Mouse (Mus musculus) liver, embryonic 16.5 days (tissue): ENCODE data around the gene Serping1. TPM values are rescaled to one million over a fixed set of nuclear protein-coding genes. Genes with fewer than 3 reads are reported as not detected.

Experiments used
- ATAC-seq: fragments of 200-750 bp; cut with Nextera tagmentation; 2 replicates; pipeline ENCODE4 v1.8.0; 2017; ENCODE audit warnings: low read depth, mild to moderate bottlenecking, moderate number of reproducible peaks, moderate library complexity
- H3K27ac ChIP-seq: fragments of 300-500 bp; sonication (generic); 2 replicates; pipeline ENCODE4 v1.5.1; 2014; ENCODE audit warnings: mild to moderate bottlenecking, low read length
- H3K27me3 ChIP-seq: fragments of 300-500 bp; sonication (generic); 2 replicates; pipeline ENCODE4 v1.6.1; 2014; ENCODE audit warnings: low read depth, low read length, mixed read lengths; ENCODE audit not compliant: control insufficient read depth, insufficient read depth
- H3K36me3 ChIP-seq: fragments of 300-500 bp; sonication (generic); 2 replicates; pipeline ENCODE4 v1.6.1; 2014; ENCODE audit warnings: mild to moderate bottlenecking; ENCODE audit not compliant: control insufficient read depth, insufficient read depth
- H3K4me1 ChIP-seq: fragments of 300-500 bp; sonication (generic); 2 replicates; pipeline ENCODE4 v1.6.1; 2014; ENCODE audit warnings: low read depth, low read length, mixed read lengths; ENCODE audit not compliant: control insufficient read depth
- H3K4me2 ChIP-seq: fragments of 300-500 bp; sonication (generic); 2 replicates; pipeline ENCODE4 v1.6.1; 2014; ENCODE audit warnings: low read depth, low read length, mixed read lengths
- H3K4me3 ChIP-seq: fragments of 300-500 bp; sonication (generic); 2 replicates; pipeline ENCODE4 v1.5.1; 2014; ENCODE audit warnings: low read depth, mild to moderate bottlenecking, low read length
- H3K9ac ChIP-seq: fragments of 300-500 bp; sonication (generic); 2 replicates; pipeline ENCODE4 v1.6.1; 2014; ENCODE audit warnings: low read depth, low read length
- H3K9me3 ChIP-seq: fragments of 300-500 bp; sonication (generic); replicated peaks from 2 replicates; pipeline ENCODE4 v1.6.1; 2016; ENCODE audit warnings: low read length; ENCODE audit not compliant: control insufficient read depth
- WGBS: fragments of 180-500 bp; shearing (Covaris S2); extraction: QIAGEN DNeasy Blood & Tissue Kit; methylation state at CpG from one replicate; pipeline ENCODE4 v1.1.7; 2014; ENCODE audit not compliant: insufficient replicate concordance; 5-methylcytosine and 5-hydroxymethylcytosine counted together
- polyA plus RNA-seq: library from polyadenylated mRNA; unstranded; fragments of >200 nt; fragmentation: Nextera tagmentation; extraction: Ambion mirVana; gene quantifications from 2 replicates; pipeline ENCODE4 v1.2.1, GENCODE M21; 2015

Serping1 gene
- polyA plus RNA-seq, 1 experiment from 2014 or later, result 133 TPM

- no peak for ATAC-seq
- H3K9me3 ChIP-seq, result no peaks in the 10 kb centered on the region
- peaks cover 6% of the 10 kb centered on the region; the same call in 1 of the 2 replicates for H3K27me3 ChIP-seq
- WGBS, result 3% methylated on average over 12 of the region's 12 CpGs
- H3K9ac ChIP-seq, result peak overlapping the region; percentile 88
- peaks cover 36% of the 10 kb centered on the region for H3K36me3 ChIP-seq
- peak overlapping the region; percentile 76 for H3K4me2 ChIP-seq
- H3K27ac ChIP-seq, result peak overlapping the region; percentile 16
- H3K4me3 ChIP-seq, result peak overlapping the region; percentile 76
- H3K4me1 ChIP-seq, result peaks cover 81% of the 10 kb centered on the region
These were observed 36.9 kb downstream of the Serping1 start for GRCm38 (mm10) chr2:84738271-84738911.

GRCm38 (mm10) chr2:84737451-84737925 is 37.8 kb downstream of the Serping1 start:
- H3K9me3 ChIP-seq, result no peaks in the 10 kb centered on the region
- peak overlapping the region; percentile 88 for H3K9ac ChIP-seq
- H3K4me3 ChIP-seq, result peak overlapping the region; percentile 76
- H3K36me3 ChIP-seq, result peaks cover 36% of the 10 kb centered on the region
- peak overlapping the region; percentile 16 for H3K27ac ChIP-seq
- peak overlapping the region; percentile 76 for H3K4me2 ChIP-seq
- WGBS, result 15% methylated on average over 8 of the region's 8 CpGs
- H3K4me1 ChIP-seq, result peaks cover 82% of the 10 kb centered on the region
- H3K27me3 ChIP-seq, result peaks cover 2% of the 10 kb centered on the region; the same call in 1 of the 2 replicates
- ATAC-seq, result no peak

GRCm38 (mm10) chr2:84736312-84737161 is 38.7 kb downstream of the Serping1 start:
- peaks cover 83% of the 10 kb centered on the region for H3K4me1 ChIP-seq
- H3K36me3 ChIP-seq, result peaks cover 36% of the 10 kb centered on the region
- no peaks in the 10 kb centered on the region; the same call in 1 of the 2 replicates for H3K27me3 ChIP-seq

GRCm38 (mm10) chr2:84735346-84735920 is 39.8 kb downstream of the Serping1 start:
- 6% methylated on average over 7 of the region's 7 CpGs for WGBS
- peak; percentile 90 for ATAC-seq
- H3K9ac ChIP-seq, result peak overlapping the region; percentile 88
- H3K36me3 ChIP-seq, result peaks cover 34% of the 10 kb centered on the region
- peaks cover 82% of the 10 kb centered on the region for H3K4me1 ChIP-seq
- H3K27me3 ChIP-seq, result no peaks in the 10 kb centered on the region; the same call in 1 of the 2 replicates
- H3K4me2 ChIP-seq, result peak overlapping the region; percentile 76
- no peaks in the 10 kb centered on the region for H3K9me3 ChIP-seq
- H3K27ac ChIP-seq, result peak overlapping the region; percentile 97
- peak overlapping the region; percentile 76 for H3K4me3 ChIP-seq

More at GRCm38 (mm10) chr2:84736312-84737161, 38.7 kb downstream of the Serping1 start:
- peak overlapping the region; percentile 76 for H3K4me3 ChIP-seq
- H3K9ac ChIP-seq, result peak overlapping the region; percentile 88
- H3K9me3 ChIP-seq, result no peaks in the 10 kb centered on the region
- 13% methylated on average over 27 of the region's 27 CpGs for WGBS
- H3K27ac ChIP-seq, result peak overlapping the region; percentile 97
- ATAC-seq, result no peak
- peak overlapping the region; percentile 76 for H3K4me2 ChIP-seq

- Histone ChIP-seq H3K4me3 (peak overlapping the region; percentile 76), H3K9ac (peak overlapping the region; percentile 88), H3K9me3 (no peaks in the 10 kb centered on the region), H3K4me2 (peak overlapping the region; percentile 57), H3K4me1 (peaks cover 82% of the 10 kb centered on the region), H3K27me3 (no peaks in the 10 kb centered on the region; the same call in 1 of the 2 replicates), H3K27ac (peak overlapping the region; percentile 97), H3K36me3 (peaks cover 29% of the 10 kb centered on the region)
- ATAC-seq, result peak; percentile 16; the same call in 1 of the 2 replicates
- 7% methylated on average over 2 of the region's 2 CpGs for WGBS
These were observed 40.3 kb downstream of the Serping1 start for GRCm38 (mm10) chr2:84734919-84735318.

- peaks cover 86% of the 10 kb centered on the region for H3K4me1 ChIP-seq
- WGBS, result under 1% methylated on average over 11 of the region's 11 CpGs
- no peak for ATAC-seq
These were observed 40.8 kb downstream of the Serping1 start for GRCm38 (mm10) chr2:84734351-84734864.

GRCm38 (mm10) chr2:84733579-84734300 is 41.5 kb downstream of the Serping1 start, which contains the start of gene Ypel4:
Gene Ypel4, plus strand, starts transcription at chr2:84734058.
- Histone ChIP-seq H3K9me3 (no peaks in the 10 kb centered on the region), H3K9ac (peak within 1 kb of the TSS; percentile 88), H3K36me3 (peaks cover 20% of the 10 kb centered on the region), H3K4me1 (peaks cover 79% of the 10 kb centered on the region), H3K27ac (peak within 1 kb of the TSS; percentile 97), H3K27me3 (no peaks in the 10 kb centered on the region; the same call in 1 of the 2 replicates), H3K4me2 (peak within 1 kb of the TSS; percentile 57), H3K4me3 (peak within 1 kb of the TSS; percentile 76)
- 2% methylated on average over 8 of the region's 8 CpGs for WGBS
- ATAC-seq, result peak; percentile 57

More at GRCm38 (mm10) chr2:84734351-84734864, 40.8 kb downstream of the Serping1 start:
- H3K27ac ChIP-seq, result peak overlapping the region; percentile 97
- H3K9ac ChIP-seq, result peak overlapping the region; percentile 88
- H3K36me3 ChIP-seq, result peaks cover 26% of the 10 kb centered on the region
- no peaks in the 10 kb centered on the region; the same call in 1 of the 2 replicates for H3K27me3 ChIP-seq
- H3K9me3 ChIP-seq, result no peaks in the 10 kb centered on the region
- peak overlapping the region; percentile 76 for H3K4me3 ChIP-seq
- H3K4me2 ChIP-seq, result peak overlapping the region; percentile 57

- ATAC-seq, result peak; percentile 16
- Histone ChIP-seq H3K4me3 (no peak overlapping the region; the same call in 1 of the 2 replicates), H3K4me2 (peak overlapping the region; percentile 57), H3K9me3 (no peaks in the 10 kb centered on the region), H3K27me3 (no peaks in the 10 kb centered on the region; the same call in 1 of the 2 replicates), H3K9ac (no peak overlapping the region), H3K4me1 (peaks cover 70% of the 10 kb centered on the region), H3K36me3 (peaks cover 12% of the 10 kb centered on the region; the same call in 1 of the 2 replicates), H3K27ac (peak overlapping the region; percentile 97)
- 84% methylated on average over 1 of the region's 1 CpGs for WGBS
These were observed 42.9 kb downstream of the Serping1 start for GRCm38 (mm10) chr2:84732394-84732793.
